Mouse (Mus musculus): ENCODE measurements around the gene March8. TPM values are rescaled to one million over a fixed set of nuclear protein-coding genes. Genes with fewer than 3 reads are reported as not detected.
A peak's percentile ranks its signal among the peaks of the same experiment; 100 is the strongest.

Gene March8
- polyA plus RNA-seq, 1 experiment from 2014 or later, result 25.2 TPM

GRCm38 (mm10) chr6:116419699-116420098 lies 81.9 kb downstream of the March8 start:
- H3K4me1 ChIP-seq (ENCODE audit: control insufficient read depth, insufficient read depth, low read length), result no peaks in the 10 kb centered on the region
- H3K4me2 ChIP-seq (ENCODE audit: low read depth, low read length), result no peak overlapping the region
- 57% methylated on average over 6 of the region's 6 CpGs for WGBS
- H3K9me3 ChIP-seq (replicated peaks; ENCODE audit: control insufficient read depth, low read length), result no peaks in the 10 kb centered on the region
- no peaks in the 10 kb centered on the region for H3K36me3 ChIP-seq (ENCODE audit: control insufficient read depth, insufficient read depth)
- no peak overlapping the region for H3K4me3 ChIP-seq (ENCODE audit: low read length)
- H3K9ac ChIP-seq (ENCODE audit: low read length), result no peak overlapping the region
- no peaks in the 10 kb centered on the region for H3K27me3 ChIP-seq (ENCODE audit: control insufficient read depth, insufficient read depth, low read length)
- no peak overlapping the region for H3K27ac ChIP-seq (ENCODE audit: low read length)
- no peak for ATAC-seq (replicated peaks; ENCODE audit: extremely low read depth, insufficient read depth, low FRiP score)

GRCm38 (mm10) chr6:116420271-116420670 lies 82.4 kb downstream of the March8 start:
- no peak overlapping the region for H3K27ac ChIP-seq (ENCODE audit: low read length)
- no peak for ATAC-seq (replicated peaks; ENCODE audit: extremely low read depth, insufficient read depth, low FRiP score)
- no peaks in the 10 kb centered on the region for H3K9me3 ChIP-seq (replicated peaks; ENCODE audit: control insufficient read depth, low read length)
- no peak overlapping the region for H3K9ac ChIP-seq (ENCODE audit: low read length)
- no peaks in the 10 kb centered on the region for H3K36me3 ChIP-seq (ENCODE audit: control insufficient read depth, insufficient read depth)
- no peaks in the 10 kb centered on the region for H3K4me1 ChIP-seq (ENCODE audit: control insufficient read depth, insufficient read depth, low read length)
- 71% methylated on average over 10 of the region's 10 CpGs for WGBS
- H3K4me3 ChIP-seq (ENCODE audit: low read length), result no peak overlapping the region
- H3K27me3 ChIP-seq (ENCODE audit: control insufficient read depth, insufficient read depth, low read length), result no peaks in the 10 kb centered on the region
- no peak overlapping the region for H3K4me2 ChIP-seq (ENCODE audit: low read depth, low read length)

GRCm38 (mm10) chr6:116422991-116423390 lies 85.2 kb downstream of the March8 start:
- Histone ChIP-seq H3K27ac (ENCODE audit: low read length) (no peak overlapping the region), H3K27me3 (ENCODE audit: control insufficient read depth, insufficient read depth, low read length) (no peaks in the 10 kb centered on the region), H3K36me3 (ENCODE audit: control insufficient read depth, insufficient read depth) (no peaks in the 10 kb centered on the region), H3K4me3 (ENCODE audit: low read length) (no peak overlapping the region), H3K9ac (ENCODE audit: low read length) (no peak overlapping the region), H3K4me1 (ENCODE audit: control insufficient read depth, insufficient read depth, low read length) (no peaks in the 10 kb centered on the region), H3K4me2 (ENCODE audit: low read depth, low read length) (no peak overlapping the region), H3K9me3 (replicated peaks; ENCODE audit: control insufficient read depth, low read length) (no peaks in the 10 kb centered on the region)
- ATAC-seq (replicated peaks; ENCODE audit: extremely low read depth, insufficient read depth, low FRiP score), result no peak
- 84% methylated on average over 7 of the region's 7 CpGs for WGBS

GRCm38 (mm10) chr6:116423664-116424063 lies 85.8 kb downstream of the March8 start:
- 48% methylated on average over 2 of the region's 2 CpGs for WGBS
- H3K4me3 ChIP-seq (ENCODE audit: low read length), result no peak overlapping the region
- no peaks in the 10 kb centered on the region for H3K4me1 ChIP-seq (ENCODE audit: control insufficient read depth, insufficient read depth, low read length)
- ATAC-seq (replicated peaks; ENCODE audit: extremely low read depth, insufficient read depth, low FRiP score), result no peak
- no peak overlapping the region for H3K9ac ChIP-seq (ENCODE audit: low read length)
- no peak overlapping the region for H3K27ac ChIP-seq (ENCODE audit: low read length)
- H3K9me3 ChIP-seq (replicated peaks; ENCODE audit: control insufficient read depth, low read length), result no peaks in the 10 kb centered on the region
- no peaks in the 10 kb centered on the region for H3K27me3 ChIP-seq (ENCODE audit: control insufficient read depth, insufficient read depth, low read length)
- no peaks in the 10 kb centered on the region for H3K36me3 ChIP-seq (ENCODE audit: control insufficient read depth, insufficient read depth)
- H3K4me2 ChIP-seq (ENCODE audit: low read depth, low read length), result no peak overlapping the region

GRCm38 (mm10) chr6:116427552-116427951 lies 89.7 kb downstream of the March8 start:
- H3K27me3 ChIP-seq (ENCODE audit: control insufficient read depth, insufficient read depth, low read length), result no peaks in the 10 kb centered on the region
- 70% methylated on average over 3 of the region's 3 CpGs for WGBS
- H3K27ac ChIP-seq (ENCODE audit: low read length), result no peak overlapping the region
- no peak for ATAC-seq (replicated peaks; ENCODE audit: extremely low read depth, insufficient read depth, low FRiP score)
- no peak overlapping the region for H3K4me2 ChIP-seq (ENCODE audit: low read depth, low read length)
- no peaks in the 10 kb centered on the region for H3K36me3 ChIP-seq (ENCODE audit: control insufficient read depth, insufficient read depth)
- H3K9me3 ChIP-seq (replicated peaks; ENCODE audit: control insufficient read depth, low read length), result peaks cover 9% of the 10 kb centered on the region
- no peaks in the 10 kb centered on the region for H3K4me1 ChIP-seq (ENCODE audit: control insufficient read depth, insufficient read depth, low read length)
- H3K9ac ChIP-seq (ENCODE audit: low read length), result no peak overlapping the region
- H3K4me3 ChIP-seq (ENCODE audit: low read length), result no peak overlapping the region

- H3K27me3 ChIP-seq (ENCODE audit: control insufficient read depth, insufficient read depth, low read length), result no peaks in the 10 kb centered on the region
- H3K4me2 ChIP-seq (ENCODE audit: low read depth, low read length), result no peak overlapping the region
- no peaks in the 10 kb centered on the region for H3K4me1 ChIP-seq (ENCODE audit: control insufficient read depth, insufficient read depth, low read length)
- H3K27ac ChIP-seq (ENCODE audit: low read length), result no peak overlapping the region
- H3K9me3 ChIP-seq (replicated peaks; ENCODE audit: control insufficient read depth, low read length), result peaks cover 9% of the 10 kb centered on the region
- H3K9ac ChIP-seq (ENCODE audit: low read length), result no peak overlapping the region
- no peaks in the 10 kb centered on the region for H3K36me3 ChIP-seq (ENCODE audit: control insufficient read depth, insufficient read depth)
- ATAC-seq (replicated peaks; ENCODE audit: extremely low read depth, insufficient read depth, low FRiP score), result no peak
- H3K4me3 ChIP-seq (ENCODE audit: low read length), result no peak overlapping the region
- 49% methylated on average over 5 of the region's 5 CpGs for WGBS
Observed at GRCm38 (mm10) chr6:116428282-116428681, 90.5 kb downstream of the March8 start.

GRCm38 (mm10) chr6:116438864-116439263 lies 101.0 kb downstream of the March8 start:
- Histone ChIP-seq H3K4me1 (ENCODE audit: control insufficient read depth, insufficient read depth, low read length) (peaks cover 12% of the 10 kb centered on the region), H3K36me3 (ENCODE audit: control insufficient read depth, insufficient read depth) (no peaks in the 10 kb centered on the region), H3K27me3 (ENCODE audit: control insufficient read depth, insufficient read depth, low read length) (no peaks in the 10 kb centered on the region), H3K9ac (ENCODE audit: low read length) (no peak overlapping the region), H3K9me3 (replicated peaks; ENCODE audit: control insufficient read depth, low read length) (peaks cover 10% of the 10 kb centered on the region), H3K27ac (ENCODE audit: low read length) (no peak overlapping the region), H3K4me2 (ENCODE audit: low read depth, low read length) (no peak overlapping the region), H3K4me3 (ENCODE audit: low read length) (no peak overlapping the region)
- WGBS, result 77% methylated on average over 6 of the region's 6 CpGs
- ATAC-seq (replicated peaks; ENCODE audit: extremely low read depth, insufficient read depth, low FRiP score), result no peak

GRCm38 (mm10) chr6:116439531-116439930 lies 101.7 kb downstream of the March8 start:
- Histone ChIP-seq H3K27me3 (ENCODE audit: control insufficient read depth, insufficient read depth, low read length) (no peaks in the 10 kb centered on the region), H3K4me2 (ENCODE audit: low read depth, low read length) (no peak overlapping the region), H3K9ac (ENCODE audit: low read length) (no peak overlapping the region), H3K9me3 (replicated peaks; ENCODE audit: control insufficient read depth, low read length) (peaks cover 10% of the 10 kb centered on the region), H3K4me3 (ENCODE audit: low read length) (no peak overlapping the region), H3K27ac (ENCODE audit: low read length) (no peak overlapping the region), H3K4me1 (ENCODE audit: control insufficient read depth, insufficient read depth, low read length) (peaks cover 12% of the 10 kb centered on the region), H3K36me3 (ENCODE audit: control insufficient read depth, insufficient read depth) (no peaks in the 10 kb centered on the region)
- WGBS, result 86% methylated on average over 6 of the region's 6 CpGs
- no peak for ATAC-seq (replicated peaks; ENCODE audit: extremely low read depth, insufficient read depth, low FRiP score)

- H3K36me3 ChIP-seq (ENCODE audit: control insufficient read depth, insufficient read depth), result no peaks in the 10 kb centered on the region
- H3K27me3 ChIP-seq (ENCODE audit: control insufficient read depth, insufficient read depth, low read length), result no peaks in the 10 kb centered on the region
- H3K27ac ChIP-seq (ENCODE audit: low read length), result peak overlapping the region; percentile 86
- H3K4me1 ChIP-seq (ENCODE audit: control insufficient read depth, insufficient read depth, low read length), result peaks cover 12% of the 10 kb centered on the region
- ATAC-seq (replicated peaks; ENCODE audit: extremely low read depth, insufficient read depth, low FRiP score), result peak; percentile 23; the same call in 1 of the 2 replicates
- peaks cover 10% of the 10 kb centered on the region for H3K9me3 ChIP-seq (replicated peaks; ENCODE audit: control insufficient read depth, low read length)
- peak overlapping the region; percentile 45 for H3K4me2 ChIP-seq (ENCODE audit: low read depth, low read length)
- H3K4me3 ChIP-seq (ENCODE audit: low read length), result no peak overlapping the region
- WGBS, result 54% methylated on average over 4 of the region's 4 CpGs
- H3K9ac ChIP-seq (ENCODE audit: low read length), result no peak overlapping the region
Observed at GRCm38 (mm10) chr6:116440447-116440846, 102.6 kb downstream of the March8 start.

- H3K27ac ChIP-seq (ENCODE audit: low read length), result peak overlapping the region; percentile 86
- no peaks in the 10 kb centered on the region for H3K36me3 ChIP-seq (ENCODE audit: control insufficient read depth, insufficient read depth)
- peak overlapping the region; percentile 45 for H3K4me2 ChIP-seq (ENCODE audit: low read depth, low read length)
- H3K9me3 ChIP-seq (replicated peaks; ENCODE audit: control insufficient read depth, low read length), result peaks cover 10% of the 10 kb centered on the region
- peaks cover 12% of the 10 kb centered on the region for H3K4me1 ChIP-seq (ENCODE audit: control insufficient read depth, insufficient read depth, low read length)
- no peaks in the 10 kb centered on the region for H3K27me3 ChIP-seq (ENCODE audit: control insufficient read depth, insufficient read depth, low read length)
- no peak overlapping the region for H3K9ac ChIP-seq (ENCODE audit: low read length)
- WGBS, result 28% methylated on average over 4 of the region's 4 CpGs
- ATAC-seq (replicated peaks; ENCODE audit: extremely low read depth, insufficient read depth, low FRiP score), result peak; percentile 94
- H3K4me3 ChIP-seq (ENCODE audit: low read length), result no peak overlapping the region
Observed at GRCm38 (mm10) chr6:116440849-116441248, 103.0 kb downstream of the March8 start.

Measured in heart, embryonic 16.5 days (tissue).